Mouse (Mus musculus) embryonic facial prominence, embryonic 13.5 days (tissue): ENCODE results near the gene Eif5a. TPM values are rescaled to one million over a fixed set of nuclear protein-coding genes. Genes with fewer than 3 reads are reported as not detected.
A peak's percentile ranks its signal among the peaks of the same experiment; 100 is the strongest.

Source experiments
- ATAC-seq: fragments of 200-750 bp; cut with Nextera tagmentation; 2 replicates; pipeline ENCODE4 v1.8.0; 2017; ENCODE audit warnings: low read depth; ENCODE audit not compliant: insufficient number of reproducible peaks, insufficient read depth, low FRiP score, low TSS enrichment
- H3K27ac ChIP-seq: fragments of 300-500 bp; sonication (generic); 2 replicates; pipeline ENCODE4 v1.5.1; 2015; ENCODE audit warnings: moderate library complexity, mild to moderate bottlenecking, inconsistent platforms
- H3K27me3 ChIP-seq: fragments of 300-500 bp; sonication (generic); 2 replicates; pipeline ENCODE4 v1.6.1; 2015; ENCODE audit warnings: mild to moderate bottlenecking, inconsistent platforms
- H3K36me3 ChIP-seq: fragments of 300-500 bp; sonication (generic); 2 replicates; pipeline ENCODE4 v1.6.1; 2015; ENCODE audit warnings: mild to moderate bottlenecking, inconsistent platforms
- H3K4me1 ChIP-seq: fragments of 300-500 bp; sonication (generic); 2 replicates; pipeline ENCODE4 v1.6.1; 2015; ENCODE audit warnings: inconsistent platforms
- H3K4me2 ChIP-seq: fragments of 300-500 bp; sonication (generic); 2 replicates; pipeline ENCODE4 v1.6.1; 2015; ENCODE audit warnings: moderate library complexity, mild to moderate bottlenecking, inconsistent platforms
- H3K4me3 ChIP-seq: fragments of 300-500 bp; sonication (generic); 2 replicates; pipeline ENCODE4 v1.5.1; 2015; ENCODE audit warnings: mild to moderate bottlenecking, inconsistent platforms
- H3K9ac ChIP-seq: fragments of 300-500 bp; sonication (generic); 2 replicates; pipeline ENCODE4 v1.6.1; 2015; ENCODE audit warnings: mild to moderate bottlenecking, inconsistent platforms
- H3K9me3 ChIP-seq: fragments of 300-500 bp; sonication (generic); 2 replicates; pipeline ENCODE4 v1.6.1; 2016; ENCODE audit warnings: inconsistent platforms
- WGBS: fragments of 180-500 bp; shearing (Covaris S2); methylation state at CpG from one replicate; pipeline ENCODE4 v1.1.7; 2015; ENCODE audit warnings: mixed read lengths; 5-methylcytosine and 5-hydroxymethylcytosine counted together
- microRNA-seq: library from miRNA; unstranded; fragments of <30 nt; microRNA quantifications from one replicate; pipeline ENCODE4, GENCODE M21; 2016
- polyA plus RNA-seq: library from polyadenylated mRNA; unstranded; fragments of >200 nt; fragmentation: Nextera tagmentation; extraction: Ambion mirVana; gene quantifications from 2 replicates; pipeline ENCODE4 v1.2.1, GENCODE M21; 2015

Gene Eif5a
- polyA plus RNA-seq, 1 experiment from 2014 or later = 1,689 TPM

DNA sequence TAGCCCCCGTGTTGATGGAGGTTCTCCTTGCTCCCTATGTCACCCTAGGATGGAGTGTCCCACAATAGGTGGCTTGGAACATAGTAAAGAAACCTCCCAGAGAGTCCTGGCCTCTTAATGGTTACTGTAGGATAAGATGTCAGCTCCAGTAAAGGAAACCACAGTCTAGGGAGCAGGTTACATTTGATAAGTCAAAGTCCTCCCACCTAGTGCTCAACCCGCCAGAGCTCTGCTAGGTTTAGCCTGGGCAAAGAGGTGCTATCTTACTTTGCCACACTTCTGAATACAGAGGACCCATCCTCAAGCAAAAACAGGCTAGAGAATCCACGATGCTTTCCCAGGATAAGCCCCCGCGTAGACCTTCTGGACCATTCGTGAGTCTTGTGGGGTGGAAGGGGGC, 42.8 kb downstream of the Eif5a start:
- 87% methylated on average over 6 of the region's 6 CpGs for WGBS
- Histone ChIP-seq H3K9ac (peak overlapping the region; percentile 77; the same call in 1 of the 2 replicates), H3K4me1 (peaks cover 62% of the 10 kb centered on the region), H3K4me3 (0 out of 2 replicates have a peak overlapping the region, but pooled peaks have one; percentile 56), H3K4me2 (peak overlapping the region; percentile 88), H3K27ac (0 out of 2 replicates have a peak overlapping the region, but pooled peaks have one; percentile 14), H3K9me3 (no peaks in the 10 kb centered on the region), H3K36me3 (no peaks in the 10 kb centered on the region), H3K27me3 (no peaks in the 10 kb centered on the region)
- no peak for ATAC-seq

DNA sequence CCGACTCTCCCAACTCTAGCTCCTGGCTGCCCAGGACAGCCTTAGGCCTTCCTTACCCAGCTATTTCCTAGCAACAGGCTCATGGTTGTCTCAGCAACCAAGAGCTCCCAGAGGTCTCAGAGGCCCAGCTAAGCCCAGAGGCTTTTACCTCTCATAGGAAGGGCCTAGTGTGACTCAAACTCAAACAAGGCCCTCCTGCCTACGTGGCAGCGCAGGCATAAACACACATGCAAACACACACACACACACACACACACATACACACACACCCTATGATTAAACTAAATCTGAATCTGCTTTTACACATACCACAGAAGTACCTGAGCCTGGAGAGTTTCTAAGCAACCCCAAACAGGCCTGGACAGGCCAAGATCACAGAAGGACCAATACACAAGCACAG, 43.4 kb downstream of the Eif5a start:
- peaks cover 62% of the 10 kb centered on the region for H3K4me1 ChIP-seq
- H3K27me3 ChIP-seq = no peaks in the 10 kb centered on the region
- no peaks in the 10 kb centered on the region for H3K36me3 ChIP-seq
- no peaks in the 10 kb centered on the region for H3K9me3 ChIP-seq
- no peak for ATAC-seq
- H3K9ac ChIP-seq = 0 out of 2 replicates have a peak overlapping the region, but pooled peaks have one; percentile 27
- no peak overlapping the region for H3K4me3 ChIP-seq
- 0 out of 2 replicates have a peak overlapping the region, but pooled peaks have one; percentile 14 for H3K27ac ChIP-seq
- H3K4me2 ChIP-seq = peak overlapping the region; percentile 88
- WGBS = 74% methylated on average over 3 of the region's 3 CpGs

GRCm38 (mm10) chr11:69877878-69878277, 43.9 kb downstream of the Eif5a start, which contains the start of gene Tmem95:
Gene Tmem95, minus strand, starts transcription at chr11:69878018.
- WGBS = 80% methylated on average over 11 of the region's 11 CpGs
- H3K4me3 ChIP-seq = peak within 1 kb of the TSS; percentile 23

DNA sequence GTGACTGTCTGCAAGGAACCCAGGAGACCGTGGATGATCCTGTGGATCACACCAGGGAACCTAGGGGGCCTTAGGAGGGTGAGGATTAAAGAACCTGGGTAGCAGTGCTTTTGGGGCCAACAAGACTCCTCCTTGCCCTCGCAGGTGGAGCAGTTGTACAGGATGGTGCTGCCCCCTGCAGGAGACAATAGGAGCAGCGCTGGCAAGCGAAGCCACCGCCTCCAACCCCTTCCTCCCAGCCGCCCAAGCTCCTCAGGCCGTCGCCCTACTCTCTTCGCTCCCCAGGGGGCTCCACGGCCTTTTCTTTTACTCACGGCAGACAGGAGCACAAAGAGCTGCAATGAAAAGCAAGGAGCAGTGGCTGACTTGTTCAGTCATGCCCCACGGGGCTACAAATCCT, 44.9 kb downstream of the Eif5a start:
- peak overlapping the region; percentile 91 for H3K27ac ChIP-seq
- H3K36me3 ChIP-seq = no peaks in the 10 kb centered on the region
- H3K27me3 ChIP-seq = no peaks in the 10 kb centered on the region
- no peaks in the 10 kb centered on the region for H3K9me3 ChIP-seq
- H3K4me1 ChIP-seq = peaks cover 62% of the 10 kb centered on the region
- H3K9ac ChIP-seq = peak overlapping the region; percentile 49
- 2% methylated on average over 12 of the region's 12 CpGs for WGBS
- H3K4me2 ChIP-seq = peak overlapping the region; percentile 49
- peak overlapping the region; percentile 23 for H3K4me3 ChIP-seq
- peak; percentile 16; the same call in 1 of the 2 replicates for ATAC-seq

More at GRCm38 (mm10) chr11:69877878-69878277, 43.9 kb downstream of the Eif5a start, which contains the start of gene Tmem95:
- Histone ChIP-seq H3K27ac (peak within 1 kb of the TSS; percentile 91), H3K9me3 (no peaks in the 10 kb centered on the region), H3K4me2 (peak within 1 kb of the TSS; percentile 88), H3K4me1 (peaks cover 62% of the 10 kb centered on the region), H3K27me3 (no peaks in the 10 kb centered on the region), H3K36me3 (no peaks in the 10 kb centered on the region), H3K9ac (peak within 1 kb of the TSS; percentile 49)
- no peak for ATAC-seq

DNA sequence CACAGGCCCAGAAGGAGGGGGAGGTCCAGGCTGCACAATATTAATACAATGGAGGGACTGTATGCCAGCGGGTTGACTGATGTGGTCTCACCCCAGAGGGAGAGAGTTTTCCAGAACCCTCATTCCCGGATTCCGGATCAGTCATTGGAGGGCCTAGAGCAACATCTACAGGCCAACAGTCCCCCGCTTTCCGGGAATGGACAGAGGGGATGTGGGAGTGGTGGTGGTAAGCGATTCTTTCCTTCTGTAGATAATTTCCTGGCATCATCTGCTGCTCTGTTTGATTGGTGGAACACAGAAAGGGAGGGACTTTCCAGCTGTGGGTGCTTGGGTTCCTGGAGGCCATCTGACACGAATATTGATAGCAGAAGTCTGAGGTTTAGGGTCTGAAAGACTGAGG, 45.6 kb downstream of the Eif5a start:
- peak overlapping the region; percentile 49 for H3K4me2 ChIP-seq
- H3K4me1 ChIP-seq = peaks cover 57% of the 10 kb centered on the region
- no peaks in the 10 kb centered on the region for H3K9me3 ChIP-seq
- H3K9ac ChIP-seq = 0 out of 2 replicates have a peak overlapping the region, but pooled peaks have one; percentile 46
- H3K27me3 ChIP-seq = no peaks in the 10 kb centered on the region
- WGBS = 35% methylated on average over 7 of the region's 7 CpGs
- H3K4me3 ChIP-seq = peak overlapping the region; percentile 23
- peak overlapping the region; percentile 91 for H3K27ac ChIP-seq
- ATAC-seq = peak; percentile 32; the same call in 1 of the 2 replicates
- H3K36me3 ChIP-seq = no peaks in the 10 kb centered on the region

GRCm38 (mm10) chr11:69872451-69872850, 49.3 kb downstream of the Eif5a start:
- 90% methylated on average over 4 of the region's 4 CpGs for WGBS
- H3K4me1 ChIP-seq = peaks cover 23% of the 10 kb centered on the region
- ATAC-seq = no peak
- H3K27me3 ChIP-seq = no peaks in the 10 kb centered on the region
- no peak overlapping the region for H3K27ac ChIP-seq
- no peak overlapping the region for H3K4me2 ChIP-seq
- H3K36me3 ChIP-seq = no peaks in the 10 kb centered on the region
- H3K9me3 ChIP-seq = no peaks in the 10 kb centered on the region
- H3K4me3 ChIP-seq = no peak overlapping the region
- H3K9ac ChIP-seq = no peak overlapping the region

DNA sequence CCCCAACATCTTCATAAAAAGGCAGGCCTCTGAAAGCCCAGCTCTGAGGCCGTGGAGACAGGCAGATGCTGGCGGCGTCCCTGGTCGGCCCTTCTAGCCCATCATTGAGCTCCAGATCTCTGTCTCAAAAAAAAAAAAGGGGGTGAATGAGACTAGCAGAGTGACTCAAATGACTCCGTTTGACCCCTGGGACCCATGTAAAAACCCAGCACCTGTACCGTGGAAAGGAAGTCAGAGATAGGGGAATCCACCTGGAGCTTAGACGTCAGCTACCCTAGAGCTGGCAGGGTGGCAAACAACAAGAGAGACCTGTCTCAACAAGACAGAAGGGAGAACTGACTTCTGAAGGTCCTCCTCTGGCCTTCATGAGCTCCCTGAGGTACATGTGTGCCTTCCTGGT, 49.9 kb downstream of the Eif5a start:
- Histone ChIP-seq H3K27me3 (no peaks in the 10 kb centered on the region), H3K36me3 (no peaks in the 10 kb centered on the region), H3K4me1 (peaks cover 17% of the 10 kb centered on the region), H3K9ac (no peak overlapping the region), H3K4me2 (no peak overlapping the region), H3K4me3 (no peak overlapping the region), H3K27ac (no peak overlapping the region), H3K9me3 (no peaks in the 10 kb centered on the region)
- 86% methylated on average over 7 of the region's 7 CpGs for WGBS
- ATAC-seq = no peak

DNA sequence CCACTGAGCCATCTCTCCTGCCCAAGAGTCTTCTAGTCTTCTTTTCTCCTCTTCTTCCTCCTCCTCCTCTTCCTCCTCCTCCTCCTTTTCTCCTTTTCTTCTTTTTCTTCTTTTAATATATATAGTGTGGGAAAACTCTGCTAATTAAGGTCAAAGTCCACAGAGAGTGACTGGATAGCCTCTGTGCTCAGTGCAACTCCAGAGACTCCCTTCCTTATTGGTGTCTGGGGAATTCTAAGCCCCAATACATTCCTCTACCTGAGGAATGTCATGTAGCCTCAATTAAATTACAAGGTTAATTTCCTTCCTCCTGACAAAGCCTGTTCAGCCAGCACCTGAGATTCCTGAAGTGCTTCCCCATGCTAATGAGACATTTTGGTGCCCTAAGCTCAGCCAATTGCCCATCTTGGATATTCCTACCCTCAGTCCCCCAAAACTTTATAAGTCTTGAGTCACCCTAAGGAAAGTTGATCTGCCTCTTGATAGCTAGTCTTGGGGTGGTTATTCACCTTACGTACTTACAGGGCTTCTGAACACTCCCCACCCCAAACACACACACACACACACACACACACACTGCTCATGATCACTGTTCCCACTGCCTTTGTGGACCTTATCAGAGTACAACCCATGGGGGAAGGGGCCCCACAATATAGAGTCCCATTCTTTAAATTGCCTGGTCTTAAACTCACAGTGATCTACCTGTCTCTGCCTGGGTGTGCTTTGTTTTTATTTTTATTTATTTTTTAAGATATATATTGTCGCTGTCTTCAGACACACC, 51.3 kb downstream of the Eif5a start:
- no peak overlapping the region for H3K9ac ChIP-seq
- ATAC-seq = no peak

DNA sequence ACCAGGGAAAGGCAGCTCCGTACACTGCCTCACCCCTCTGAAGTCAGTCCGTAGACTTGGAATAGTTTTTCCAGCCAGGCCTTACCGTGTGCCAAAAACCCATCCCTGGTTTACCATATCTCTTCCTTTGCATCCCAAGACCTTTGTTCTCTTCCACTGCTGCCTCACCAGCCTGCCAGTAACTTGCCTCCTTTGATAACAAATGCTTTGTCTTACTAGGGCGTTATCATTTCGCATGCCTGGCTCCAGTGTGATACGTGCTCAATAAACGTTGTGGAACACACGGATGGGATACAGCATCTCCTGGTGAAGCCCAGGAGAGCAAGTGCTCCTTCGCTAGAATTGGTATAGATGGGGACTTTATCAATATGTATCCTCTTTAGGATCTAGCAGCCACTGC, 54.4 kb downstream of the Eif5a start:
- Histone ChIP-seq H3K4me2 (no peak overlapping the region), H3K4me1 (0 out of 2 replicates have a peak, but pooled peaks cover 5% of the 10 kb centered on the region), H3K27me3 (no peaks in the 10 kb centered on the region), H3K27ac (no peak overlapping the region), H3K9ac (no peak overlapping the region), H3K4me3 (no peak overlapping the region), H3K9me3 (no peaks in the 10 kb centered on the region), H3K36me3 (no peaks in the 10 kb centered on the region)
- 75% methylated on average over 9 of the region's 9 CpGs for WGBS
- no peak for ATAC-seq

More for the DNA sequence above, 51.3 kb downstream of the Eif5a start:
- H3K9me3 ChIP-seq = no peaks in the 10 kb centered on the region
- 79% methylated on average over 2 of the region's 2 CpGs for WGBS
- H3K4me1 ChIP-seq = peaks cover 3% of the 10 kb centered on the region
- H3K36me3 ChIP-seq = no peaks in the 10 kb centered on the region
- H3K4me3 ChIP-seq = no peak overlapping the region
- H3K4me2 ChIP-seq = no peak overlapping the region
- H3K27ac ChIP-seq = no peak overlapping the region
- no peaks in the 10 kb centered on the region for H3K27me3 ChIP-seq

Small RNA genes lying within 50 kb of the gene (microRNA-seq; reads per million reads assigned to microRNA genes)
- gene Mir6924 = not detected

Other genes with a start within 250 kb of the Eif5a start
- 514 and 625 TPM in 2 replicates for gene Eif4a1, start 249.5 kb downstream of the Eif5a start, polyA plus RNA-seq
- gene Senp3, start 239.9 kb downstream of the Eif5a start, polyA plus RNA-seq = 119 and 122 TPM in 2 replicates
- 0.21 and 0.39 TPM in 2 replicates for gene Tnfsf13, start 236.2 kb downstream of the Eif5a start, polyA plus RNA-seq
- gene Tnfsf12, start 226.1 kb downstream of the Eif5a start, polyA plus RNA-seq = 5.7 and 6.4 TPM in 2 replicates
- 2.8 and 3.8 TPM in 2 replicates for gene Tnfsfm13, start 225.9 kb downstream of the Eif5a start, polyA plus RNA-seq
- gene Polr2a, start 163.3 kb downstream of the Eif5a start, polyA plus RNA-seq = 27.3 and 31.3 TPM in 2 replicates
- not detected in 2 replicates for gene Slc35g3, start 160.0 kb downstream of the Eif5a start, polyA plus RNA-seq
- 3.5 and 4.8 TPM in 2 replicates for gene Zbtb4, start 156.0 kb downstream of the Eif5a start, polyA plus RNA-seq
- 5.4 and 5.7 TPM in 2 replicates for gene Chrnb1, start 126.0 kb downstream of the Eif5a start, polyA plus RNA-seq
- gene Fgf11, start 120.1 kb downstream of the Eif5a start, polyA plus RNA-seq = 3.6 TPM in 2 replicates
- gene Tmem102, start 116.3 kb downstream of the Eif5a start, polyA plus RNA-seq = 4.0 and 4.7 TPM in 2 replicates
- gene Gm39566, start 106.7 kb downstream of the Eif5a start, polyA plus RNA-seq = not detected in 2 replicates
- not detected in 2 replicates for gene Spem2, start 103.5 kb downstream of the Eif5a start, polyA plus RNA-seq
- gene Spem1, start 99.8 kb downstream of the Eif5a start, polyA plus RNA-seq = 0.26 TPM in 1 of 2 replicates, not detected in the other
- 14.1 and 15.2 TPM in 2 replicates for gene Nlgn2, start 84.2 kb downstream of the Eif5a start, polyA plus RNA-seq
- gene Tmem256, start 83.4 kb downstream of the Eif5a start, polyA plus RNA-seq = 358 and 423 TPM in 2 replicates
- 145 and 154 TPM in 2 replicates for gene Plscr3, start 75.6 kb downstream of the Eif5a start, polyA plus RNA-seq
- 4.9 and 5.3 TPM in 2 replicates for gene Tnk1, start 63.2 kb downstream of the Eif5a start, polyA plus RNA-seq
- gene Tmem95, start 43.9 kb downstream of the Eif5a start, polyA plus RNA-seq = not detected in 2 replicates
- gene Kctd11, start 40.6 kb downstream of the Eif5a start, polyA plus RNA-seq = 3.8 and 4.4 TPM in 2 replicates
- 0.74 and 1.6 TPM in 2 replicates for gene Acap1, start 26.4 kb downstream of the Eif5a start, polyA plus RNA-seq
- gene 2810408A11Rik, start 21.0 kb downstream of the Eif5a start, polyA plus RNA-seq = 14.8 and 15.6 TPM in 2 replicates
- 12.3 and 12.6 TPM in 2 replicates for gene Neurl4, start 20.9 kb downstream of the Eif5a start, polyA plus RNA-seq
- 79.5 and 85.5 TPM in 2 replicates for gene Gps2, start 8.1 kb downstream of the Eif5a start, polyA plus RNA-seq
- 7.5 and 10.2 TPM in 2 replicates for gene Ybx2, start 13.8 kb upstream of the Eif5a start, polyA plus RNA-seq
- gene Slc2a4, start 26.2 kb upstream of the Eif5a start, polyA plus RNA-seq = 33.3 and 33.5 TPM in 2 replicates
- 30.3 and 34.9 TPM in 2 replicates for gene Cldn7, start 42.8 kb upstream of the Eif5a start, polyA plus RNA-seq
- 30.0 and 30.9 TPM in 2 replicates for gene Ctdnep1, start 59.2 kb upstream of the Eif5a start, polyA plus RNA-seq
- 125 and 127 TPM in 2 replicates for gene Elp5, start 60.6 kb upstream of the Eif5a start, polyA plus RNA-seq
- 511 and 542 TPM in 2 replicates for gene Gabarap, start 69.2 kb upstream of the Eif5a start, polyA plus RNA-seq
- 87.8 and 93.3 TPM in 2 replicates for gene Phf23, start 73.8 kb upstream of the Eif5a start, polyA plus RNA-seq
- 55.0 and 56.8 TPM in 2 replicates for gene Dvl2, start 78.6 kb upstream of the Eif5a start, polyA plus RNA-seq
- 78.2 and 82.3 TPM in 2 replicates for gene Acadvl, start 93.5 kb upstream of the Eif5a start, polyA plus RNA-seq
- gene Dlg4, start 95.0 kb upstream of the Eif5a start, polyA plus RNA-seq = 13.1 and 13.5 TPM in 2 replicates
- gene Asgr1, start 132.1 kb upstream of the Eif5a start, polyA plus RNA-seq = 0.24 and 0.47 TPM in 2 replicates
- gene Asgr2, start 170.7 kb upstream of the Eif5a start, polyA plus RNA-seq = not detected in 2 replicates
- gene Mgl2, start 208.4 kb upstream of the Eif5a start, polyA plus RNA-seq = 0.25 and 0.50 TPM in 2 replicates
- gene Clec10a, start 234.2 kb upstream of the Eif5a start, polyA plus RNA-seq = 1.3 TPM in 2 replicates